Mouse (Mus musculus) hindlimb bud, embryonic 11.5 days (tissue): ENCODE results near the gene Mat2b.
"Not testable (repeated sequence)": the region's sequence is repeated elsewhere in the genome, so short reads cannot be mapped to it uniquely, and the experiment has no call there.

Source experiments
- DNase-seq: peaks from one replicate; pipeline ENCODE4 v3.0.0-alpha.2; 2012; ENCODE audit warnings: low read depth, low spot score; ENCODE audit errors: extremely low spot score

Gene Mat2b

DNA sequence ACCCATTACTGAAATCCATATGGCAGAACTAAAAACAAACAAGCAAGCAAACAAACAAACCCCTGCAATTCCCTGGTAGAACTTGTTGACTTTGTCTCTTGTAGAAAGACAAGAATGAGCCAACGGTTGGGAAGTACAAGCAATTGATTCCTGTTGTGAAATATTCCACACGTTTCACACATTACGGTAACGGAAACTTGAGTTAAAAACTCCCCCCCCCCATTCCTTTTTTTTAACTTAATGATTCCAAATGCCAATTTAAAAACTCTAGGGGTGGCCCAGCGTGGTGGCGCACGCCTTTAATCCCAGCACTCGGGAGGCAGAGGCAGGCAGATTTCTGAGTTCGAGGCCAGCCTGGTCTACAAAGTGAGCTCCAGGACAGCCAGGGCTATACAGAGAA, at the start of gene Mat2b:
Mat2b (minus strand) TSS at position 101 of the 400 bp plus-strand sequence.
- DNase-seq, result no peak

DNA sequence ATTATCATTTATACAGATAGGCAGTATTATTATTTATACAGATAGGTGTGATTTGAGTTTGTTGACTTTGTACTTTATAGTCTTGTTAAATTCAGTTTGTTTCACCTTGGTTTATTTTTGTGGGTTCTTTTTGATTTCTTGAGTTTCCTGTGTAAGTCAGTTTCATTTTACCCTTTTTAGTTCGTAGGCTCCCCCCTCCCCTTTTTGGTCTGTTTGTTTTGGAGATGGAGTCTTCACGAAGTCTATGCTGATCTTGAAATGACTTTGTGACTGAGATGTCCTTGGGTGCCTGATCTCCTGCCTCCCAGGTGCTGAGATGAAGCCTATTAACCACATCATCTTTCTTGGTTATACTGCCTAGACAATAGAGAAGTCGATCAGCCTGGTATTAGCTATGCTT, 49.3 kb upstream of the Mat2b start:
- DNase-seq, result no peak

DNA sequence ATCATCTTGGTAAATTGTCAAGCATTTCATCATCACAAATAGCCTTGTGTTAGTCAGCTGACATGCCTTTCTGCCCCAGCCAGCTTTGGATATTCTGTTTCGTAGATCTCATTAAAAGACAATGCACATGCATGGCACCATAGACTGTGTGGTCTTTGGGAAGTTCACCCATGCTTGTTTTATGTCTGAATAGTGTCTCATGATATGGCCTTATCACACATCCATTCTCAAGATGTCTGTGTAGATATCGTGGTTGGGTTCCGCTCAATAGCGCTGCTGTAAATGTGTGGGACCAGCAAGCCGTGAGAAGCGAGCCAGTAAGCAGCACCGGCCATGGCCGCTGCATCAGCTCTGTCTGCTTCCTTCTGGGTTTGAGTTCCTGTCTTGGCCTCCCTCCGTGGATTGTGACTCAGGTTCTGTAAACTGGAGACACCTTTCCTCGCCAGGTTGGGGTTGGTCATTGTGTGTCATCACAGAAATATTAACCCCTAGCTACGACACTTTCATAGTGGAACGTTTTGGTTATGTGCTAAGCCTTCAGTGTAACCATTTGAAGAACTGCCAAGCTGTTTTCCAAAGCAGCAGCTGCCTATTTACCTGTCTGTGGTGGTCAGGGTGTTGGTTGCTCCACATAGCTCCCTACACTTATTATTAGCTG, 46.7 kb upstream of the Mat2b start:
- DNase-seq, result no peak

DNA sequence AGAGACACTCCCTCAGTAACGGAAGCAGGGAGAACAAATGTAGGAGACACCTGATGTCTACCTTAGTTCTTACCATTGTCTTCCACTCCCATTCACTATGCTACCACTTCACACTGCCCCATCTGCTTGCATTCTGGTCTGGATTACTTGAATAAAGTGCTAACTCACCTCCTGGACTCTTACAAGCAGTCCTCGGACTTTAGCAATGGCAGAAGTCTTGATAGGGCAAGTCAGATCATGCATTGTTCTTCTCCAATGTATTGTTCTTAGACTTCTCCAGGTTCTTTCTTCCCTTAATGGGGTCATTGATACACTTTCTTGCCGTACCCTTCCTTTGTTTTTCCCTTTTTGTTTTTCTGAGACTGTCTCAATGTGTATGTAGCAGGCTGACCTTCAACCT, 42.4 kb upstream of the Mat2b start:
- DNase-seq, result no peak

DNA sequence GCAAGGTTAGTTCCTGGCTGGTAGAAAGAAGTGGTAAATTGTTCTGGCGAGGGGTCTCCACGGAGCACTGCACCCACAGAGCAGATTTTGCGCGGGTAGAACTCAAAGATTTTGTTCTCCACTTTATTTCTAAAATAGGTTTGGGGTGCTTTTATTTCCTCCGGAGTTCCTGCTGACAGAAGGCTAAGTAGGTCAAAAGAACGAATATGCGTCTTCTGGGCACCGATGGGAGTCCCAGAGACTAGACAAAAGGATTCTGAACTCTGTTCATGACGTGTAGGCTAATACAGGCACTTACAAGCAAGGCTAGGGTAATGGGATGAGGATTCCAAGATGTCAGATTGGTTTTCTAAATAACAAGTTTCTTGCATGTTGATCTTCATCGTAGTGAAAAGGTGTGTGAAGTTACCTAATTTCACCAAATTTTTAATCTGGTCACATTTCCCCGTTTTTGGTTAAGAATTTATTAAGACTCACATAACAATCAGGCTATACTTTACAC, 39.3 kb upstream of the Mat2b start:
- no peak for DNase-seq

DNA sequence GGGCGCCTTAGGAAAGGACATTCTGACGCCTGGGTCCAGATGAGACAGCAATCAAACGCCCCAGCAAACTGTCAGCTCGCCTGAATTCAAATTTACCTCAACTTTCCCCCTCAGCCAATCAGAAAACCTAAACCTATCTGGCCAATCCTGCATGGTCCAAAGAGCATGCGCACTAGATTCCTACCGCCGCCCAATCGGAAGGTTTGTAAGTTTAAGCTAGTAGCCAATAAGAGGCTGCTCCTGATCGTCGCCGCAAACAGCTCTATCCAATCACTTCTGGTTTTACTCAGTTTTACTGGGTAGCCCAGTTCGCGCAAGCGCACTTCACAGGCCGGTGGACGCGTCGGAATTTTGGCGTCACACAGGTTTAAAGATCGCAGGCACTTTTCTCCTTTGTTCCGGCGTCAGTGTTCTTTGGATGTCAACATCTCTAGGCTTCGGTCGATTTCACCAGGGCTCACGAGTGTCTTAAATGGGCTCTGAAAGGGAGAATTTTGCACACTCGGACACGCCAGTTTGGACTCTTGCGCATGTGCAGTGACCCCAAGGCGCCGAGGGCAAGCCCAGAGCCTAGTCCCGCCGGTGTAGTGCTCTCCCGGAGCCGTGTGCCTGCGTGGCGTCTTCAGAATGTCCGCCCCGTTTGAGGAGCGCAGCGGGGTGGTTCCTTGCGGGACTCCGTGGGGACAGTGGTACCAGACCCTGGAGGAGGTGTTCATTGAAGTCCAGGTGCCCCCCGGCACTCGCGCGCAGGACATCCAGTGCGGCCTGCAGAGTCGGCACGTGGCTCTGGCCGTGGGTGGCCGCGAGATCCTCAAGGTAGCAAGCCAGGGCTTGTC, 38.6 kb upstream of the Mat2b start, which contains the start of the genes Hmmr and Nudcd2:
Hmmr (minus strand) TSS at position 84 of the 836 bp plus-strand sequence.
Nudcd2 (plus strand) TSS at position 329 of the 836 bp plus-strand sequence.
- peak; percentile 97 for DNase-seq

DNA sequence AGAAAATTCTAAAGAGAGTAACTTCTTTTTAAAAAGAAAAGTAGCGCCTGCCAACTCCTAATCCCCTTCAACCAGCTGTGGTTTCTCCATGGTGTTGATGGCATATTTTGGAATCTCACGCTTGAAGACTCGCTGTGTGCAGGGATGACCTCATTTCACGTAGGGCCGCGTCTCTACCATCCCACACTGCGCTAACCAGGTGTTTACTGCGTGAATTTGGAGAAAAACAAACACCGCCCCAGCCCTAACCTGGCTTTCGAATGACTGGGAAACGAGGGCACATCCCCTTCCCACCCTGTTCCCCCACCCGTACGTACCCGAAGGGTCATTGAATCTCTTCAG, 38.0 kb upstream of the Mat2b start:
- no peak for DNase-seq

DNA sequence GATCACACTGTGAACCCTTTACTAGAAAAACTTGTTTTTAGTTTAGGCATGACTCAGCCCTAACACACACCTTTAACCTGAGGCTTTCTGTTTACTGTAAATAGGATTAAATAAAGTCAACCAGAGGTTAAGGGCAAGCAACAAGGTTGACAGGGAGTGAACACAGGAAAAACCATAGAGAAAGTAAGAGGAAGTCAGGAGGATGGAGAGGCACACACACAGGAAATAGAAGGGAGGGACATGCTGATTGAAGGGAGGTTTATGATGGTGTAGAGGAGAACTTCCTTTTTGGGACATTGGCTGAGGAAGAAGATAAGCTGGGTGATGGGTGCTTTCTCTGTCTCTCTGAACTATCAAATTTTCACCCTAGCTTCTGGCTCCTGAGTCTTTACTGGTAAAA, 23.3 kb upstream of the Mat2b start:
- no peak for DNase-seq

DNA sequence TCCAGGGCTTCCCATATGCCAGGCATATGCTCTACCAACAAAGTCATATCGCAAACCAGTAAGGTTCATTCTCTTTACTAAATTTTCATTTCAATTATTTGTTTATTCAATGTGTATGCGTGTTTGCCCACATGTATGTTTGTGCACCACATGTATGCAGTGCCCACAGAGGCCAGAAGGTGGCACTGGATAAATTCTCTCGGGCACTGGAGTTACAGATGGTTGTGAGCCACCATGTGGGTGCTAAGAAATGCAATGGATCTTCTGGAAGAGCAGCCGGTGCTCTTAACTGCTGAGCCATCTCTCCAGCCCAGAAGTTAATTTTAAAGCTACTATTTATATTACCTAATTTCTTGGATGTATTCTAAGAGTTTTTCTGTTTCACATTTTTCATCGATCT, 20.5 kb upstream of the Mat2b start:
- DNase-seq, result no peak

DNA sequence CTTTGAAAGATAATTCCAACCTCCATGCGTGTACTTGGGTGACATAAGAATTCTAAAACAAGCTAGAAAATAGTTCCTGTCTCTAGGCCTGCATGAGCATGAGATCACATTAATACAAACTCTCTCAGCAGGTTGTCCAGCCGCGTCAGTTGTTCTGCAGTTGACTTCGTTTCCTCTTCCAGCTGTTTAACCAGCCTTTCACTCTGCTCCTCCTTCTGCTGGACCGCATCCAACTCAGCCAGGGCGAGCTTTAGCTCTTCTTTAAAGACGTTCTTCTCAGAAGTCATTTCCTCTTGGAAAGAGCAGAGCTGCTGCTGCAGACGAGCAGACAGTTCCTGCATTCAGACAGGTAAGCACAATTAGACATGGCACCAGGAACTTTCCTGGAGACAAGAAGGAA, 18.9 kb upstream of the Mat2b start:
- DNase-seq, result no peak

DNA sequence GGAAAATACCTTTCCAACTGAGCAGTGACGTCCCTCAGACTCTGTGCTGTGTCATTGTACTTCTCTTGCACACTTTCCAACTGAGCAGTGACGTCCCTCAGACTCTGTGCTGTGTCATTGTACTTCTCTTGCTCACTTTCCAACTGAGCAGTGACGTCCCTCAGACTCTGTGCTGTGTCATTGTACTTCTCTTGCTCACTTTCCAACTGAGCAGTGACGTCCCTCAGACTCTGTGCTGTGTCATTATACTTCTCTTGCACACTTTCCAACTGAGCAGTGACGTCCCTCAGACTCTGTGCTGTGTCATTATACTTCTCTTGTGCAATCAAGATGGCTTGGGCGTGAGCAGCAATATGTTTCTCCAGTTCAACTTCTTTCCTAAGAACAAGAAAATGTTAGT, 14.9 kb upstream of the Mat2b start:
- not testable (repeated sequence) for DNase-seq

DNA sequence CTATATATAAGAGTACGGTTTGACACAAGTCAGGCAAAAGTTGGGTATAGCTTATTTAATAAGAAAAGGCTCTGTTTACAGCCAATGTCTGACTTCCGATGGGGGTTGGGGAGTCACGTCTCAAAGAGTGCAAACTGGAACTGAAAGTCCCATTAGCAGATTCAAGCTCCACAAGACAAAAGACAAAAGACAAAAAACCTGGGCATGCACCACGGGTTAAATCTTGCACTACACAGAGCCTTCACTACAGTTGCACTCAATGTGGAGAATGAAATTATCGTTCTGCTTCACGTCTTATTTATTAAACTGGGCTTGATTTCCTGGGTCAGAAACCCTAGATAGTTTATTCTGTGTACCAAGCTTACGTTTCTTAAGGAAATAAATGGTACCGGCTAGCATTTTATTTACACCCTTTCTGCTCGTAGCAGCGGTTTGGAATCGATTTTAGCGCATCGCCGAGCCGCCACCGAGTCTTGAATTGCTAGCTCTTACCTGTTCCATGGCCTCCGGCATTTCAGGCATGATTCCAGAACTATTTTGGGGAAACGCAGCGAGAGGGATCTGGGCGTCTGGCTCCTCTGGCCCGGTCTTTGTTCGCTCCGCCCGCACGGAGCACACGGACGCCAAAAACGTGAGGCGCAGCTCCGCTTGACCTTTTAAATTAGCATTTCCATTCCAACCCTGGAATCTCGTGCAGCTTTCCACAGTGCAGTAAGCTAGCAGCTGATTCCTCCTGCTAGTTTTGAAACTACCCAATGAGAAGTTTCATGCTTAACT, 504 bp downstream of the Mat2b start:
- DNase-seq, result peak; percentile 74

DNA sequence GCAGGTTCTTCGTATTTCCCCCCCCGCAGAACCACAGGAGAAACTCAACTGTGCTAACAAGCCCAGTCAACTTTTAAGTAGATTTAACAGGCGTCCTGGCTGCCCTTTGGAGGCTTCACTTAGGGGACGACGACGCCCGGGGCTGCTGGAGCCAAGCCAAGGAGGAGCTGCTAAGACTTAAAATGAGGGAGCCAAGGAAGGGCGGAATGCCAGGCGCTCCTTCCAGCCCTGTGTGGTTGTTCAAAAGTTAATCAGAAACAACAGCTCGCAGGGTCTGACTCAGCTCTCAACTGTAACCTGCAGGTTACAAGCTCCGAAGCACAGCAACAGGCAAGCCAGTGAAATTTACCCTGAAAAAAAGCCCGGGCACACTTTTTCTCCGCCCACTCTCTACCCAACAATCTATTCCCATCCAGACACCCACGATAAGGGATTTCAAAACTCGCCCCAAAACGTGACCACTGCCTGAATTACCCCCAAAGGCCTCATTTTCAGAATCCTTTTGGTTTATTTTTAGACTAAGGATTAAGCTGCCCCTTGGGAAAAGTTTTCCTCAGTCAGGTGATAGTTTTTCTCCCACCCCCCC, 1.5 kb downstream of the Mat2b start:
- peak; percentile 30 for DNase-seq

DNA sequence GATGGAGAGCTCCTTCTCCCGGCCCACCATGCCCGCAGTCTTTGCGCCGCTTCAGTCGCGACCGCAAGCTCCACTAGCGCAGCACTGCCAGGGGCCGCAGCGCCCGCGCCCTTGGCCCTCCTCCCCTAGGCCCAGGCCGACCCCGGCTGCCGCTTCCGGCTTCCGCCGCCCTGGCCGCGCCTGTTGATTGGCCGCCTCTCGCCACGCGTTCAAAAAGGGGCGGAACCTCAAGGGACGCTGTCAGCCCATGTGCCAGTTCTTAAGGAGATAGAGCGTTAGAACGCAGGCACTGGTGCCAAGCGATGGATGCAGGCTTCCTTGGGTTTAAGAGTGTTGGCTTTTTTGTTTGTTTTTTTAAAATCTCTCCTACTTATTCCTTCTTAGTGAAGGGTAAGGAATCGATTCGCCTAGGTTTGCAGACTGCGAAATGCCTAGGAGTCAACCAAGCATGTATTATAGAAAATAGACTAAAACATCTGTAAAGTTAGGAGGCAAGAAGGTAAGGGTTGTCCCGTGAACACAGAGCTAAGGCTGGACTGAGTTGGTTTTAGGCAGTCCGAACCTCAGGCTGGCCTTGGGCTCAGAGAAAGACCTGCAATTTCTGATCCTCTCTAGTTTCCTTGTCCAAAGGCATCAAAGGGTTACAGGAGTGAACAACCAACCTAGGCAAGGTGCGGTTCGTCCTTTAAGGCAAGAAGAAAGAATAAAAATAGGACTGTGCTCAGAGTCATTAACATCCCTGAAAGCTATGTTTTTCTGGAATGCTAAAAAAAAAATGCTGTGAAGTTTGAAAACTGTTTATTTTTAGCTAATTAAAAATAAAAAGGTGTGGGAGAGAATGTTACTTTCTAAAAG, 2.3 kb downstream of the Mat2b start:
- DNase-seq, result peak; percentile 67

DNA sequence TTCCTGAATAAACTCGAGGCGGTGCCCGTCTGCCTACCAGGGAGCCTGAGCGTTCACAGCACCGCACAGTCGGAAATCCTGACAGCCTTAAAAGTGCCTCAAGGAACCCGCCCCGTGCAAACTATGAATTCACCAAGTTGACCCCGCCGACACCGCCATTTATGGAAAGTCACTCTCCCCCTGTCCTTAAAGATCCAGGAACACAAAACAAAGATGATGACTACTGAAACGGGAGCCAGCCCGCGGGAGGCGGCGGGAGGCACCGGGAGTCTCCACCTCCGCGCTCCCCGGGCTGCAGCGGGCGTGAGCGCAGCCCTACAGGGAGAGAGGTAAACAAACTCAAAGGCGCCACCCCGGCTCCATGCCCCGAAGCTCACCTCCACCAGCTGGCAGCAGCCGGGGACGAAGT, 2.9 kb downstream of the Mat2b start:
- no peak for DNase-seq

DNA sequence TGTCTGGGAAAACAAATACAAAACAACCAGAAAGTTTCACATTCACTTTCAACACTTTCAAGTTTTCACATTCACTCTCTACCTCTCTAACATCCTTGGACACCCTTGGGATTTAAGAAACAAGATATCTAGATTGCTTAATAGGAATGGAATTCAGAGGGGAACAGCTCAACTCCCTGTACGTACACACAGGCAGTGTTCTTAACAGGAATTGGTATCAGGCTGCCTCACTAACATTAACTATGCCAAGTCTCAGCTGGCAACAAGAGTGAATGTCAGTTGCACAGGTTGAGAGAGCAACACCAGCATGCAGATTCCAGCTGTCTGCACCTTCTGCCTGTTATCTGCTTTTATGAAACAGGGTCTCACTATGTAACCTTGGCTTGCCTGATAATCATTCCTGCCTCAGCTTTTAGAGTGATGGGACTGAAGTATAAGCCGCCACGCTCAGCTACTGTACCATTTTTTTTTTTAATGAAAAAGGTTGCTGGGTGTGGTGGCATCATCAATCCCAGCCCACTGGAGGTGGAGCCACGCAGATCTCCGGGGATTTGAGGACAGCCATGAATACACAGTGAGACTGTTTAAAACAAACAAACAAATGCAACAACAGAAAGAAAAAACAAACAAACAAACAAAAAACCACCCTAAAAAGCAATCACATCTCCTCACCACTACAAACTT, 4.4 kb downstream of the Mat2b start:
- DNase-seq, result no peak

DNA sequence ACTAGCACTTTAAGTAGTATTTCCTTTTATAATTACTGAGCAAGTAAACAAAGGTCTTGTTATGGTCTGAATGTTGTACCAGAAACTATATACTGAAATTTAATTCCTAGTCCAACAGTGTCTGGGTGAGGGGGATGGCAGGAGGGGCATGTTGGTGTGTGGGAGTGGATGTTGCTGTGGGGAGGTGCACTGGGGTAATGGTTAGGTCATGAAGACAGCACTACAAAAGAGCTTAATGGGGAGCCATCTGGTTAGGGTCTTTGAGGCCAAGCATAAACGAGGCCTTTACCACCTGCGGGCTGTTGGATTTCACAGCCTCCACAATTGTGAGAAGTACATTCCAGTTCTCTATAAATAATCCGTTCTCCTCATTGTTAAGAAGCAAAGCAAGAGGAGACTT, 11.7 kb downstream of the Mat2b start:
- DNase-seq, result no peak

DNA sequence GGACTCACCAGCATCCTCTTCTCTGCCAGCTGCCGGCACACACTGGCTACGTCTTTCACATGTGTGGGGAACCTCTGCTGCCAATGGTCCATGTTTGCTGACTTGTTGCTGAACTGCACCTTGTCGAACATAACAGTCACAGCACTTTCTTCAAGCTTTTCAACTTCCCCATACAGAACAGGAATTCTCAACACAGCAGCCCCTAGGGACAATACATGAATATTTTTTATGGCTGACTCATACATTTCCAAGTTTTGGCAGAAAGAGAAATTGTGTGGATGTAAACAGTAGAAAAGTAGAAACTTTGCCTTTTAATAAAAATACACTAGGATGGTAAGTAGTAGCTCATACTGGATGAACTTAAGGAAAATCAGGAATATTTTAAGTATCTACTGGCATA, 12.5 kb downstream of the Mat2b start:
- DNase-seq, result no peak

DNA sequence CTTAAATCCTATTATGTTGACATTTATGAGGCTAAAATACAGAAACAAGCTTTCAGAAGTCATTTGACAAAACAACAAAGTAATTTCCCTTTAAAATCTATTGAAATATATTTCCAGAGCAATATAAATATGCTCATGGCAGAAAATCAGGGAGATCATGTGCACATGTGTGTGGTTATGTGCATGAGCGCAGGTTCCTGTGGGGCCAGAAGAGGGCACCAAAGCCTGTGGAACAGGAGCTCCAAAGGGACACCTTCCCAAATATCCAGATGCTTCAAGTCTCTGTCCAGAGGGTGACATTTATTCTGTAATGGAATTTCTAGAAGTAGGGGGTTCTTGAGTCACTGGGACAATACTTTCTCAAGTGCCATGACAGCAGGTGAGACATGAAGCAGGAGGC, 17.8 kb downstream of the Mat2b start:
- no peak for DNase-seq
